Mouse (Mus musculus): Measurements from ENCODE around the gene Apobec1.
"Not testable (repeated sequence)": the region's sequence is repeated elsewhere in the genome, so short reads cannot be mapped to it uniquely, and the experiment has no call there.

Gene Apobec1

GRCm38 (mm10) chr6:122602242-122602991, at the start of gene Apobec1:
Gene Apobec1, minus strand, starts transcription at chr6:122602444.
- DNase-seq (ENCODE audit: low read depth, low spot score), result no peak

GRCm38 (mm10) chr6:122650398-122650980, 48.2 kb upstream of the Apobec1 start:
- DNase-seq (ENCODE audit: low read depth, low spot score), result no peak

GRCm38 (mm10) chr6:122649903-122650302, 47.7 kb upstream of the Apobec1 start:
- no peak for DNase-seq (ENCODE audit: low read depth, low spot score)

GRCm38 (mm10) chr6:122644196-122644595, 42.0 kb upstream of the Apobec1 start:
- not testable (repeated sequence) for DNase-seq (ENCODE audit: low read depth, low spot score)

GRCm38 (mm10) chr6:122637566-122637965, 35.3 kb upstream of the Apobec1 start:
- DNase-seq (ENCODE audit: low read depth, low spot score), result not testable (repeated sequence)

GRCm38 (mm10) chr6:122636666-122637065, 34.4 kb upstream of the Apobec1 start:
- DNase-seq (ENCODE audit: low read depth, low spot score), result no peak

GRCm38 (mm10) chr6:122635315-122635714, 33.1 kb upstream of the Apobec1 start:
- no peak for DNase-seq (ENCODE audit: low read depth, low spot score)

- DNase-seq (ENCODE audit: low read depth, low spot score), result no peak
Observed at GRCm38 (mm10) chr6:122633411-122633810, 31.2 kb upstream of the Apobec1 start.

- DNase-seq (ENCODE audit: low read depth, low spot score), result no peak
Observed at GRCm38 (mm10) chr6:122627469-122628108, 25.3 kb upstream of the Apobec1 start.

GRCm38 (mm10) chr6:122626110-122626509, 23.9 kb upstream of the Apobec1 start, which contains the start of gene Dppa3:
Gene Dppa3, plus strand, starts transcription at chr6:122626410.
- DNase-seq (ENCODE audit: low read depth, low spot score), result no peak

- DNase-seq (ENCODE audit: low read depth, low spot score), result no peak
Observed at GRCm38 (mm10) chr6:122625156-122625555, 22.9 kb upstream of the Apobec1 start.

GRCm38 (mm10) chr6:122624480-122624879, 22.2 kb upstream of the Apobec1 start:
- no peak for DNase-seq (ENCODE audit: low read depth, low spot score)

GRCm38 (mm10) chr6:122621066-122621465, 18.8 kb upstream of the Apobec1 start:
- DNase-seq (ENCODE audit: low read depth, low spot score), result no peak

- no peak for DNase-seq (ENCODE audit: low read depth, low spot score)
Observed at GRCm38 (mm10) chr6:122616022-122616421, 13.8 kb upstream of the Apobec1 start.

- DNase-seq (ENCODE audit: low read depth, low spot score), result no peak
Observed at GRCm38 (mm10) chr6:122614047-122614446, 11.8 kb upstream of the Apobec1 start.

GRCm38 (mm10) chr6:122612426-122612825, 10.2 kb upstream of the Apobec1 start:
- DNase-seq (ENCODE audit: low read depth, low spot score), result no peak

GRCm38 (mm10) chr6:122609771-122610170, 7.5 kb upstream of the Apobec1 start, which contains the start of gene Gdf3:
Gene Gdf3, minus strand, starts transcription at chr6:122610087.
- no peak for DNase-seq (ENCODE audit: low read depth, low spot score)

- DNase-seq (ENCODE audit: low read depth, low spot score), result no peak
Observed at GRCm38 (mm10) chr6:122609377-122609728, 7.1 kb upstream of the Apobec1 start.

GRCm38 (mm10) chr6:122608434-122609376, 6.5 kb upstream of the Apobec1 start:
- DNase-seq (ENCODE audit: low read depth, low spot score), result no peak

GRCm38 (mm10) chr6:122607700-122608099, 5.5 kb upstream of the Apobec1 start:
- DNase-seq (ENCODE audit: low read depth, low spot score), result no peak

GRCm38 (mm10) chr6:122606661-122607060, 4.4 kb upstream of the Apobec1 start:
- no peak for DNase-seq (ENCODE audit: low read depth, low spot score)

- no peak for DNase-seq (ENCODE audit: low read depth, low spot score)
Observed at GRCm38 (mm10) chr6:122605483-122605882, 3.2 kb upstream of the Apobec1 start.

Data from retina, postnatal 7 days (tissue).